Mouse (Mus musculus) liver, postnatal 0 days (tissue): ENCODE results near the gene Gm7544. TPM values are rescaled to one million over a fixed set of nuclear protein-coding genes. Genes with fewer than 3 reads are reported as not detected.
"Not testable (repeated sequence)": the region's sequence is repeated elsewhere in the genome, so short reads cannot be mapped to it uniquely, and the experiment has no call there.

ENCODE experiments used
- ATAC-seq: fragments of 200-750 bp; cut with Nextera tagmentation; 2 replicates; pipeline ENCODE4 v1.8.0; 2017; ENCODE audit warnings: mild to moderate bottlenecking, moderate library complexity
- DNase-seq: peaks from one replicate; pipeline ENCODE4 v3.0.0-alpha.2; 2016
- H3K27ac ChIP-seq: fragments of 300-500 bp; sonication (generic); 2 replicates; pipeline ENCODE4 v1.5.1; 2014; ENCODE audit warnings: antibody characterized with exemption, moderate library complexity, mild to moderate bottlenecking, low read depth
- H3K27me3 ChIP-seq: fragments of 300-500 bp; sonication (generic); 2 replicates; pipeline ENCODE4 v1.6.1; 2014; ENCODE audit warnings: low read length, control low read depth, mixed read lengths; ENCODE audit not compliant: insufficient read depth
- H3K36me3 ChIP-seq: fragments of 300-500 bp; sonication (generic); replicated peaks from 2 replicates; pipeline ENCODE4 v1.6.1; 2014; ENCODE audit warnings: mild to moderate bottlenecking, control low read depth, low read length, moderate library complexity, mixed read lengths; ENCODE audit not compliant: insufficient read depth
- H3K4me1 ChIP-seq: fragments of 300-500 bp; sonication (generic); 2 replicates; pipeline ENCODE4 v1.6.1; 2014; ENCODE audit warnings: antibody characterized with exemption, mild to moderate bottlenecking, control low read depth; ENCODE audit not compliant: insufficient read depth
- H3K4me2 ChIP-seq: fragments of 300-500 bp; sonication (generic); 2 replicates; pipeline ENCODE4 v1.6.1; 2014; ENCODE audit warnings: low read depth, mild to moderate bottlenecking, low read length, moderate library complexity, mixed read lengths
- H3K4me3 ChIP-seq: fragments of 300-500 bp; sonication (generic); 2 replicates; pipeline ENCODE4 v1.5.1; 2014; ENCODE audit warnings: low read depth, low read length
- H3K9ac ChIP-seq: fragments of 300-500 bp; sonication (generic); replicated peaks from 2 replicates; pipeline ENCODE4 v1.6.1; 2014; ENCODE audit warnings: mild to moderate bottlenecking, moderate library complexity
- H3K9me3 ChIP-seq: fragments of 300-500 bp; sonication (generic); 2 replicates; pipeline ENCODE4 v1.6.1; 2016; ENCODE audit warnings: mild to moderate bottlenecking, control low read depth, low read length, mixed read lengths
- CTCF ChIP-seq: sonication (generic); IDR thresholded peaks from 2 replicates; pipeline ENCODE4 v1.5.1; 2016; ENCODE audit warnings: antibody characterized with exemption, low read depth
- EP300 ChIP-seq: IDR thresholded peaks from 2 replicates; pipeline ENCODE4 v1.6.1; 2016; ENCODE audit warnings: antibody characterized with exemption, low read depth, mild to moderate bottlenecking
- WGBS: fragments of 180-500 bp; shearing (Covaris S2); extraction: QIAGEN DNeasy Blood & Tissue Kit; methylation state at CpG from one replicate; pipeline ENCODE4 v1.1.7; 2014; ENCODE audit not compliant: insufficient replicate concordance; 5-methylcytosine and 5-hydroxymethylcytosine counted together
- polyA plus RNA-seq: library from polyadenylated mRNA; unstranded; fragments of >200 nt; fragmentation: Nextera tagmentation; extraction: Ambion mirVana; gene quantifications from 2 replicates; pipeline ENCODE4 v1.2.1, GENCODE M21; 2015

Gene Gm7544
- polyA plus RNA-seq, 1 experiment from 2014 or later, result not detected

- H3K9ac ChIP-seq, result no peak within 1 kb of the TSS
Observed at GRCm38 (mm10) chr1:82924650-82925049, 31.2 kb downstream of the Gm7544 start, which contains the start of gene A030014E15Rik. A030014E15Rik (plus strand) TSS chr1:82924917.

GRCm38 (mm10) chr1:82913434-82913833 lies 42.4 kb downstream of the Gm7544 start:
- H3K9ac ChIP-seq, H3K27me3 ChIP-seq, H3K36me3 ChIP-seq, H3K4me3 ChIP-seq, H3K9me3 ChIP-seq, ATAC-seq, H3K4me1 ChIP-seq, H3K4me2 ChIP-seq, DNase-seq, H3K27ac ChIP-seq: not testable (repeated sequence)
- WGBS, result 73% methylated on average over 5 of the region's 5 CpGs

More at GRCm38 (mm10) chr1:82924650-82925049, 31.2 kb downstream of the Gm7544 start, which contains the start of gene A030014E15Rik:
- 82% methylated on average over 6 of the region's 6 CpGs for WGBS
- Histone ChIP-seq H3K27ac (no peak within 1 kb of the TSS), H3K36me3 (no peaks in the 10 kb centered on the region), H3K4me1 (no peaks in the 10 kb centered on the region), H3K4me3 (no peak within 1 kb of the TSS), H3K9me3 (no peaks in the 10 kb centered on the region), H3K4me2 (no peak within 1 kb of the TSS), H3K27me3 (no peaks in the 10 kb centered on the region)
- DNase-seq, result no peak
- TF ChIP-seq CTCF, result no peak
- no peak for TF ChIP-seq EP300
- 0 out of 2 replicates have a peak, but pooled peaks have one; percentile 19 for ATAC-seq

- H3K27ac ChIP-seq, result no peak within 1 kb of the TSS
- TF ChIP-seq CTCF (peak; percentile 46), EP300 (no peak)
- DNase-seq, result no peak
- no peaks in the 10 kb centered on the region for H3K9me3 ChIP-seq
- ATAC-seq, result no peak
- H3K27me3 ChIP-seq, result no peaks in the 10 kb centered on the region
- no peaks in the 10 kb centered on the region for H3K36me3 ChIP-seq
- H3K9ac ChIP-seq, result no peak within 1 kb of the TSS
- H3K4me3 ChIP-seq, result no peak within 1 kb of the TSS
- 83% methylated on average over 3 of the region's 3 CpGs for WGBS
- H3K4me1 ChIP-seq, result no peaks in the 10 kb centered on the region
- H3K4me2 ChIP-seq, result no peak within 1 kb of the TSS
Observed at GRCm38 (mm10) chr1:82913025-82913424, 42.8 kb downstream of the Gm7544 start, which contains the start of gene A030005L19Rik. A030005L19Rik (plus strand) TSS chr1:82913325.

- DNase-seq (no peak), ATAC-seq (no peak)
- Histone ChIP-seq H3K4me1 (no peaks in the 10 kb centered on the region), H3K9me3 (no peaks in the 10 kb centered on the region), H3K36me3 (peaks cover 14% of the 10 kb centered on the region), H3K27me3 (no peaks in the 10 kb centered on the region), H3K9ac (no peak overlapping the region), H3K4me3 (no peak overlapping the region), H3K4me2 (no peak overlapping the region), H3K27ac (no peak overlapping the region)
- WGBS, result 90% methylated on average over 3 of the region's 3 CpGs
- no peak for TF ChIP-seq CTCF
- no peak for TF ChIP-seq EP300
Observed at GRCm38 (mm10) chr1:82905886-82906285, 49.9 kb downstream of the Gm7544 start.

Other genes with a start within 250 kb of the Gm7544 start
- gene Mff, start 231.1 kb downstream of the Gm7544 start, polyA plus RNA-seq, result 125 and 130 TPM in 2 replicates
- not detected in 2 replicates for gene Tm4sf20, start 187.6 kb downstream of the Gm7544 start, polyA plus RNA-seq
- not detected in 2 replicates for gene Gm47791, start 184.8 kb downstream of the Gm7544 start, polyA plus RNA-seq
- 12.2 and 14.2 TPM in 2 replicates for gene Agfg1, start 116.5 kb downstream of the Gm7544 start, polyA plus RNA-seq
- not detected in 2 replicates for gene A030005L19Rik, start 42.7 kb downstream of the Gm7544 start, polyA plus RNA-seq
- not detected in 2 replicates for gene A030014E15Rik, start 31.1 kb downstream of the Gm7544 start, polyA plus RNA-seq
- gene Gm6217, start 24.6 kb downstream of the Gm7544 start, polyA plus RNA-seq, result not detected in 2 replicates
- gene A030003K21Rik, start 12.6 kb downstream of the Gm7544 start, polyA plus RNA-seq, result not detected in 2 replicates
- not detected in 2 replicates for gene Gm47955, start 4.3 kb upstream of the Gm7544 start, polyA plus RNA-seq
- not detected in 2 replicates for gene Gm47959, start 44.5 kb upstream of the Gm7544 start, polyA plus RNA-seq
- not detected in 2 replicates for gene Slc19a3, start 82.4 kb upstream of the Gm7544 start, polyA plus RNA-seq
- not detected in 2 replicates for gene Krtap28-10, start 86.5 kb upstream of the Gm7544 start, polyA plus RNA-seq
- not detected in 2 replicates for gene Gm47969, start 88.9 kb upstream of the Gm7544 start, polyA plus RNA-seq
- not detected in 2 replicates for gene A030005K14Rik, start 103.4 kb upstream of the Gm7544 start, polyA plus RNA-seq
- not detected in 2 replicates for gene Krtap28-13, start 104.9 kb upstream of the Gm7544 start, polyA plus RNA-seq
- not detected in 2 replicates for gene Ccl20, start 160.8 kb upstream of the Gm7544 start, polyA plus RNA-seq
- not detected in 2 replicates for gene Daw1, start 203.7 kb upstream of the Gm7544 start, polyA plus RNA-seq